Mouse (Mus musculus) v-Abl transformed pro-B cells (cell line): Measurements from ENCODE around the gene Stat5a.

Experiments
- in situ Hi-C, 2 experiments: fragments of 400-800 bp; cut with MboI; formaldehyde crosslinking; loops; one replicate each; pipeline ENCODE4 v1.15.1; 2025; ENCODE audit not compliant: unreplicated experiment in 2 of 2

Stat5a gene

GRCm38 (mm10) chr11:100920887-100921624 lies 61.9 kb downstream of the Stat5a start:
- in situ Hi-C loops: no loop called here

GRCm38 (mm10) chr11:100924386-100924919 lies 65.3 kb downstream of the Stat5a start:
- in situ Hi-C loops: no loop called here

GRCm38 (mm10) chr11:100927386-100927785 lies 68.2 kb downstream of the Stat5a start:
- in situ Hi-C loops: no loop called here

- in situ Hi-C loops: no loop called here
These were observed 71.5 kb downstream of the Stat5a start for GRCm38 (mm10) chr11:100930611-100931010.

GRCm38 (mm10) chr11:100931254-100931921 lies 72.2 kb downstream of the Stat5a start:
- in situ Hi-C loops: no loop called here
